Mouse (Mus musculus) liver, postnatal 0 days (tissue): ENCODE measurements at regions not wholly inside any gene's neighbourhood (a gene's known extent, or its start where the extent isn't known, plus 50 kb on each side); places are given as distances from the start of the nearest gene placed in this dataset.

ENCODE experiments used
- CTCF ChIP-seq: sonication (generic); IDR thresholded peaks from 2 replicates; pipeline ENCODE4 v1.5.1; 2016; ENCODE audit warnings: antibody characterized with exemption, low read depth
- EP300 ChIP-seq: IDR thresholded peaks from 2 replicates; pipeline ENCODE4 v1.6.1; 2016; ENCODE audit warnings: antibody characterized with exemption, low read depth, mild to moderate bottlenecking

DNA sequence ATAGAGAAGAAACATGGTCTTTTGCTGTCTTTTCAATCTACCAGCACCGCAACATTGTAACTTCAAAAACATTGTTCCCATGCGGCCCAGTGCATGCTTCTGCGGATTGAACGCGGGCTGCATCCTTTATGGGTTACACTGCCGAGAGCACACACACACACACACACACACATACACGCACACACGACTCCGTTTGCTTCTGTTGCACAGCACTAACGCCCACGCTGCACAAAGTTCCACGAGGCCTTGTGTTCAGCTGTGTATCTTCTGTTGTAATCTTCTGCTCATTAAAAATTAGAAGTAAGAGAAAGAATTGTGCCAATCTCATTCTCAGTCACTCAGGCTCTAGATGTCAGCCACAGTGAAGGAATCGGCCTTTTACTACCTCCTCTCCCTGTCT, 594.8 kb upstream of the Fbxo33 start:
- TF ChIP-seq EP300 (no peak), CTCF (no peak)
